ENCODE assay signal across 8 mouse cellular contexts in genomic region chrX:7883841-7884567, GRCm38 (mm10). TPM values are rescaled to one million over a fixed set of nuclear protein-coding genes. Genes with fewer than 3 reads are reported as not detected.
A peak's percentile ranks its signal among the peaks of the same experiment; 100 is the strongest.
DNase-seq lines count a peak whose midpoint lies in the region; ATAC-seq and TF ChIP-seq lines count a peak whose summit lies in the region.

Slc35a2 (plus strand) TSS chrX:7884028.

- no peaks in the 10 kb centered on the region for H3K9me3 ChIP-seq in E14TG2a.4 (ENCODE audit: low read length)
- no peaks in the 10 kb centered on the region for H3K9me3 ChIP-seq in forebrain, embryonic 12.5 days
- no peaks in the 10 kb centered on the region for H3K9me3 ChIP-seq in heart, postnatal 0 days (replicated peaks; ENCODE audit: control insufficient read depth, low read length)
- no peaks in the 10 kb centered on the region for H3K9me3 ChIP-seq in liver, embryonic 16.5 days (replicated peaks; ENCODE audit: control insufficient read depth, low read length)
- H3K9me3 ChIP-seq in neural tube, embryonic 13.5 days: no peaks in the 10 kb centered on the region

- peak within 1 kb of the TSS; percentile 59 for H3K4me2 ChIP-seq in forebrain, embryonic 12.5 days
- peak within 1 kb of the TSS; percentile 70 for H3K4me2 ChIP-seq in heart, postnatal 0 days (ENCODE audit: low read depth, low read length)
- H3K4me2 ChIP-seq in liver, embryonic 16.5 days (ENCODE audit: low read depth, low read length): peak within 1 kb of the TSS; percentile 52
- H3K4me2 ChIP-seq in neural tube, embryonic 13.5 days: peak within 1 kb of the TSS; percentile 65

- peak; percentile 73 for DNase-seq in c-Kit-positive CD71-positive TER-119-positive erythroid progenitor cells, embryonic 14.5 days (ENCODE audit: low spot score)
- peak; percentile 95 for DNase-seq in heart, postnatal 0 days (ENCODE audit: low spot score)
- DNase-seq in kidney, postnatal 4 days: peak; percentile 80 to 89

- H3K4me3 ChIP-seq in E14TG2a.4 (replicated peaks; ENCODE audit: low read length): peak within 1 kb of the TSS; percentile 83
- peak within 1 kb of the TSS; percentile 57 for H3K4me3 ChIP-seq in forebrain, embryonic 12.5 days (replicated peaks)
- peak within 1 kb of the TSS; percentile 59 for H3K4me3 ChIP-seq in heart, postnatal 0 days (ENCODE audit: low read depth, low read length)
- peak within 1 kb of the TSS; percentile 75 for H3K4me3 ChIP-seq in liver, embryonic 16.5 days (ENCODE audit: low read depth, low read length)
- H3K4me3 ChIP-seq in neural tube, embryonic 13.5 days: peak within 1 kb of the TSS; percentile 56
- peak within 1 kb of the TSS; percentile 98 for H3K4me3 ChIP-seq in testis, adult 2 months (ENCODE audit: control insufficient read depth, low read depth, low read length)

- H3K4me1 ChIP-seq in E14TG2a.4 (replicated peaks; ENCODE audit: low read depth, low read length): peaks cover 24% of the 10 kb centered on the region
- H3K4me1 ChIP-seq in forebrain, embryonic 12.5 days: peaks cover 14% of the 10 kb centered on the region
- H3K4me1 ChIP-seq in heart, postnatal 0 days (ENCODE audit: control insufficient read depth, insufficient read depth): no peaks in the 10 kb centered on the region
- H3K4me1 ChIP-seq in liver, embryonic 16.5 days (ENCODE audit: control insufficient read depth, low read depth, low read length): peaks cover 6% of the 10 kb centered on the region
- peaks cover 23% of the 10 kb centered on the region for H3K4me1 ChIP-seq in neural tube, embryonic 13.5 days (replicated peaks)
- H3K4me1 ChIP-seq in testis, adult 2 months (ENCODE audit: control insufficient read depth, insufficient read depth, low read length): peaks cover 11% of the 10 kb centered on the region

- TF ChIP-seq CTCF in E14TG2a.4 (conservative IDR thresholded peaks at IDR 0.05; ENCODE audit: low read length): no peak
- peak; percentile 19; the same call in 1 of the 2 replicates for TF ChIP-seq CTCF in heart, postnatal 0 days (IDR thresholded peaks at IDR 0.05; ENCODE audit: low read depth)
- TF ChIP-seq CTCF in testis, adult 2 months (IDR thresholded peaks at IDR 0.05; ENCODE audit: control insufficient read depth, insufficient read depth, insufficient replicate concordance, low read depth, low read length): no peak

- peak within 1 kb of the TSS; percentile 44 for H3K9ac ChIP-seq in forebrain, embryonic 12.5 days
- H3K9ac ChIP-seq in heart, postnatal 0 days (replicated peaks; ENCODE audit: low read depth, low read length): no peak within 1 kb of the TSS; the same call in 1 of the 2 replicates
- H3K9ac ChIP-seq in liver, embryonic 16.5 days (ENCODE audit: low read depth, low read length): peak within 1 kb of the TSS; percentile 61
- H3K9ac ChIP-seq in neural tube, embryonic 13.5 days: peak within 1 kb of the TSS; percentile 67

- peaks cover 13% of the 10 kb centered on the region for H3K36me3 ChIP-seq in E14TG2a.4 (ENCODE audit: insufficient read depth, low read length)
- H3K36me3 ChIP-seq in forebrain, embryonic 12.5 days (replicated peaks): 0 out of 2 replicates have a peak, but pooled peaks cover 5% of the 10 kb centered on the region
- no peaks in the 10 kb centered on the region for H3K36me3 ChIP-seq in heart, postnatal 0 days (replicated peaks; ENCODE audit: control insufficient read depth, insufficient read depth, low read length)
- H3K36me3 ChIP-seq in liver, embryonic 16.5 days (ENCODE audit: control insufficient read depth, insufficient read depth): no peaks in the 10 kb centered on the region
- H3K36me3 ChIP-seq in neural tube, embryonic 13.5 days: peaks cover 11% of the 10 kb centered on the region; the same call in 1 of the 2 replicates
- no peaks in the 10 kb centered on the region for H3K36me3 ChIP-seq in testis, adult 2 months (ENCODE audit: control insufficient read depth, insufficient read depth, low read length)

- TF ChIP-seq POLR2A in testis, adult 2 months (IDR thresholded peaks at IDR 0.05; ENCODE audit: control insufficient read depth, low read depth, low read length): peak; percentile 74

- peak; percentile 87 for ATAC-seq in forebrain, embryonic 12.5 days (ENCODE audit: low FRiP score)
- ATAC-seq in heart, postnatal 0 days (ENCODE audit: insufficient read depth, low read depth): peak; percentile 96
- peak; percentile 93 for ATAC-seq in liver, embryonic 16.5 days (ENCODE audit: low read depth)
- peak; percentile 88 for ATAC-seq in neural tube, embryonic 13.5 days (ENCODE audit: low read depth)

- WGBS in forebrain, embryonic 12.5 days: 16% methylated on average over 49 of the region's 49 CpGs
- WGBS in heart, postnatal 0 days: 14% methylated on average over 48 of the region's 49 CpGs
- 12% methylated on average over 49 of the region's 49 CpGs for WGBS in liver, embryonic 16.5 days (ENCODE audit: insufficient replicate concordance)
- WGBS in neural tube, embryonic 13.5 days: 15% methylated on average over 49 of the region's 49 CpGs

- no peak for TF ChIP-seq EP300 in heart, postnatal 0 days (IDR thresholded peaks at IDR 0.05; ENCODE audit: low read depth)

- peak within 1 kb of the TSS; percentile 83 for H3K27ac ChIP-seq in forebrain, embryonic 12.5 days
- peak within 1 kb of the TSS; percentile 81 for H3K27ac ChIP-seq in heart, postnatal 0 days (ENCODE audit: low read depth)
- peak within 1 kb of the TSS; percentile 71 for H3K27ac ChIP-seq in liver, embryonic 16.5 days (ENCODE audit: low read length)
- H3K27ac ChIP-seq in neural tube, embryonic 13.5 days (replicated peaks): peak within 1 kb of the TSS; percentile 84
- H3K27ac ChIP-seq in testis, adult 2 months (ENCODE audit: control insufficient read depth, insufficient read depth, low read depth, low read length): peak within 1 kb of the TSS; percentile 96

- no peaks in the 10 kb centered on the region for H3K27me3 ChIP-seq in E14TG2a.4 (ENCODE audit: insufficient read depth, low read length)
- H3K27me3 ChIP-seq in forebrain, embryonic 12.5 days: no peaks in the 10 kb centered on the region
- H3K27me3 ChIP-seq in heart, postnatal 0 days (ENCODE audit: control insufficient read depth, insufficient read depth, low read length): no peaks in the 10 kb centered on the region
- H3K27me3 ChIP-seq in liver, embryonic 16.5 days (ENCODE audit: control insufficient read depth, insufficient read depth, low read depth, low read length): no peaks in the 10 kb centered on the region
- no peaks in the 10 kb centered on the region for H3K27me3 ChIP-seq in neural tube, embryonic 13.5 days
- no peaks in the 10 kb centered on the region for H3K27me3 ChIP-seq in testis, adult 2 months (ENCODE audit: control insufficient read depth, insufficient read depth, low read length)

RNA-seq across cellular contexts. Expression of gene Slc35a2, which starts in this region (rescaled TPM):
- 30.4 and 31.8 TPM in 2 replicates for polyA plus RNA-seq in forebrain, embryonic 12.5 days (2016; fragmentation: Nextera tagmentation; extraction: Ambion mirVana)
- 19.7 and 30.8 TPM in 2 replicates for total RNA-seq in heart, postnatal 0 days (2014; rRNA removed; ENCODE audit: low replicate concordance)
- 19.3 and 20.9 TPM in 2 replicates for polyA plus RNA-seq in heart, postnatal 0 days (2015; fragmentation: Nextera tagmentation; extraction: Ambion mirVana)
- 13.5 and 14.2 TPM in 2 replicates for polyA plus RNA-seq in liver, embryonic 16.5 days (2015; fragmentation: Nextera tagmentation; extraction: Ambion mirVana)
- polyA plus RNA-seq in neural tube, embryonic 13.5 days (2015; fragmentation: Nextera tagmentation; extraction: Ambion mirVana): 42.3 and 45.2 TPM in 2 replicates
- polyA plus RNA-seq in testis, adult 2 months (2012; rRNA removed): 19.8 and 22.3 TPM in 2 replicates

Comparison
In these comparisons a context has a peak if more than half of its experiments do, and no peak if none do; other contexts are left out.
1. Peak in every context shown above with its lines: DNase-seq, ATAC-seq, H3K4me3 ChIP-seq and H3K27ac ChIP-seq.